Mouse (Mus musculus): ENCODE measurements around the gene Kmt5c. TPM values are rescaled to one million over a fixed set of nuclear protein-coding genes. Genes with fewer than 3 reads are reported as not detected.

Kmt5c gene
- polyA plus RNA-seq, 1 experiment from 2014 or later, result 64.3 TPM

GRCm38 (mm10) chr7:4749169-4749568, 9.3 kb downstream of the Kmt5c start:
- Histone ChIP-seq H3K27me3 (ENCODE audit: control insufficient read depth, insufficient read depth, low read length) (no peaks in the 10 kb centered on the region), H3K4me3 (ENCODE audit: low read depth, low read length) (no peak overlapping the region), H3K9me3 (ENCODE audit: control insufficient read depth, low read length) (no peaks in the 10 kb centered on the region), H3K27ac (ENCODE audit: low read depth, low read length) (no peak overlapping the region), H3K9ac (ENCODE audit: low read depth, low read length) (no peak overlapping the region), H3K4me2 (replicated peaks; ENCODE audit: low read depth, low read length) (no peak overlapping the region), H3K4me1 (replicated peaks; ENCODE audit: control insufficient read depth, insufficient read depth, low read length) (0 out of 2 replicates have a peak, but pooled peaks cover 5% of the 10 kb centered on the region), H3K36me3 (ENCODE audit: control insufficient read depth, insufficient read depth, low read length) (peaks cover 3% of the 10 kb centered on the region; the same call in 1 of the 2 replicates)
- 82% methylated on average over 2 of the region's 2 CpGs for WGBS
- ATAC-seq (ENCODE audit: low FRiP score) (no peak), DNase-seq (ENCODE audit: low spot score) (no peak)

- H3K4me1 ChIP-seq (replicated peaks; ENCODE audit: control insufficient read depth, insufficient read depth, low read length), result 0 out of 2 replicates have a peak, but pooled peaks cover 5% of the 10 kb centered on the region
- H3K27me3 ChIP-seq (ENCODE audit: control insufficient read depth, insufficient read depth, low read length), result no peaks in the 10 kb centered on the region
- H3K36me3 ChIP-seq (ENCODE audit: control insufficient read depth, insufficient read depth, low read length), result no peaks in the 10 kb centered on the region
- H3K4me2 ChIP-seq (replicated peaks; ENCODE audit: low read depth, low read length), result peak overlapping the region; percentile 29
- peak overlapping the region; percentile 5; the same call in 1 of the 2 replicates for H3K9ac ChIP-seq (ENCODE audit: low read depth, low read length)
- DNase-seq (ENCODE audit: low spot score), result peak; percentile 65
- no peak overlapping the region for H3K27ac ChIP-seq (ENCODE audit: low read depth, low read length)
- no peaks in the 10 kb centered on the region for H3K9me3 ChIP-seq (ENCODE audit: control insufficient read depth, low read length)
- peak; percentile 78 for ATAC-seq (ENCODE audit: low FRiP score)
- WGBS, result 4% methylated on average over 30 of the region's 30 CpGs
- H3K4me3 ChIP-seq (ENCODE audit: low read depth, low read length), result peak overlapping the region; percentile 24
These were observed 12.3 kb downstream of the Kmt5c start for GRCm38 (mm10) chr7:4751971-4752820.

GRCm38 (mm10) chr7:4752821-4753570, 13.1 kb downstream of the Kmt5c start, which contains the start of gene Cox6b2:
TSS of gene Cox6b2 (minus strand) at chr7:4753094.
- ATAC-seq (ENCODE audit: low FRiP score) (peak; percentile 97), DNase-seq (ENCODE audit: low spot score) (peak; percentile 88)
- H3K9ac ChIP-seq (ENCODE audit: low read depth, low read length), result peak within 1 kb of the TSS; percentile 5; the same call in 1 of the 2 replicates
- H3K9me3 ChIP-seq (ENCODE audit: control insufficient read depth, low read length), result no peaks in the 10 kb centered on the region
- H3K4me2 ChIP-seq (replicated peaks; ENCODE audit: low read depth, low read length), result peak within 1 kb of the TSS; percentile 29
- no peaks in the 10 kb centered on the region for H3K27me3 ChIP-seq (ENCODE audit: control insufficient read depth, insufficient read depth, low read length)
- no peak within 1 kb of the TSS for H3K27ac ChIP-seq (ENCODE audit: low read depth, low read length)
- no peaks in the 10 kb centered on the region for H3K36me3 ChIP-seq (ENCODE audit: control insufficient read depth, insufficient read depth, low read length)
- peak within 1 kb of the TSS; percentile 24 for H3K4me3 ChIP-seq (ENCODE audit: low read depth, low read length)
- WGBS, result 3% methylated on average over 24 of the region's 24 CpGs
- H3K4me1 ChIP-seq (replicated peaks; ENCODE audit: control insufficient read depth, insufficient read depth, low read length), result 0 out of 2 replicates have a peak, but pooled peaks cover 5% of the 10 kb centered on the region

- no peaks in the 10 kb centered on the region for H3K36me3 ChIP-seq (ENCODE audit: control insufficient read depth, insufficient read depth, low read length)
- ATAC-seq (ENCODE audit: low FRiP score), result no peak
- H3K4me1 ChIP-seq (replicated peaks; ENCODE audit: control insufficient read depth, insufficient read depth, low read length), result no peaks in the 10 kb centered on the region
- 52% methylated on average over 1 of the region's 1 CpGs for WGBS
- H3K27me3 ChIP-seq (ENCODE audit: control insufficient read depth, insufficient read depth, low read length), result no peaks in the 10 kb centered on the region
- DNase-seq (ENCODE audit: low spot score), result no peak
- no peak overlapping the region for H3K4me3 ChIP-seq (ENCODE audit: low read depth, low read length)
- H3K27ac ChIP-seq (ENCODE audit: low read depth, low read length), result no peak overlapping the region
- no peak overlapping the region for H3K4me2 ChIP-seq (replicated peaks; ENCODE audit: low read depth, low read length)
- H3K9me3 ChIP-seq (ENCODE audit: control insufficient read depth, low read length), result no peaks in the 10 kb centered on the region
- H3K9ac ChIP-seq (ENCODE audit: low read depth, low read length), result no peak overlapping the region
These were observed 19.8 kb downstream of the Kmt5c start for GRCm38 (mm10) chr7:4759670-4760069.

- Histone ChIP-seq H3K4me1 (replicated peaks; ENCODE audit: control insufficient read depth, insufficient read depth, low read length) (no peaks in the 10 kb centered on the region), H3K36me3 (ENCODE audit: control insufficient read depth, insufficient read depth, low read length) (no peaks in the 10 kb centered on the region), H3K9ac (ENCODE audit: low read depth, low read length) (no peak overlapping the region), H3K9me3 (ENCODE audit: control insufficient read depth, low read length) (no peaks in the 10 kb centered on the region), H3K4me3 (ENCODE audit: low read depth, low read length) (no peak overlapping the region), H3K27ac (ENCODE audit: low read depth, low read length) (no peak overlapping the region), H3K4me2 (replicated peaks; ENCODE audit: low read depth, low read length) (no peak overlapping the region), H3K27me3 (ENCODE audit: control insufficient read depth, insufficient read depth, low read length) (no peaks in the 10 kb centered on the region)
- 19% methylated on average over 4 of the region's 4 CpGs for WGBS
- ATAC-seq (ENCODE audit: low FRiP score), result no peak
- no peak for DNase-seq (ENCODE audit: low spot score)
These were observed 25.2 kb downstream of the Kmt5c start for GRCm38 (mm10) chr7:4764946-4765710.

- no peak within 1 kb of the TSS for H3K9ac ChIP-seq (ENCODE audit: low read depth, low read length)
- H3K9me3 ChIP-seq (ENCODE audit: control insufficient read depth, low read length), result no peaks in the 10 kb centered on the region
- no peak for ATAC-seq (ENCODE audit: low FRiP score)
- DNase-seq (ENCODE audit: low spot score), result no peak
- WGBS, result 81% methylated on average over 3 of the region's 5 CpGs
- no peaks in the 10 kb centered on the region for H3K4me1 ChIP-seq (replicated peaks; ENCODE audit: control insufficient read depth, insufficient read depth, low read length)
- no peak within 1 kb of the TSS for H3K4me2 ChIP-seq (replicated peaks; ENCODE audit: low read depth, low read length)
- H3K36me3 ChIP-seq (ENCODE audit: control insufficient read depth, insufficient read depth, low read length), result no peaks in the 10 kb centered on the region
- no peak within 1 kb of the TSS for H3K27ac ChIP-seq (ENCODE audit: low read depth, low read length)
- no peak within 1 kb of the TSS for H3K4me3 ChIP-seq (ENCODE audit: low read depth, low read length)
- H3K27me3 ChIP-seq (ENCODE audit: control insufficient read depth, insufficient read depth, low read length), result peaks cover 10% of the 10 kb centered on the region
These were observed 31.3 kb downstream of the Kmt5c start, which contains the start of gene Fam71e2 for GRCm38 (mm10) chr7:4771202-4771601. TSS of gene Fam71e2 (minus strand) at chr7:4771302.

GRCm38 (mm10) chr7:4776131-4776530, 36.2 kb downstream of the Kmt5c start:
- Histone ChIP-seq H3K4me2 (replicated peaks; ENCODE audit: low read depth, low read length) (no peak overlapping the region), H3K4me1 (replicated peaks; ENCODE audit: control insufficient read depth, insufficient read depth, low read length) (peaks cover 3% of the 10 kb centered on the region; the same call in 1 of the 2 replicates), H3K4me3 (ENCODE audit: low read depth, low read length) (no peak overlapping the region), H3K27ac (ENCODE audit: low read depth, low read length) (no peak overlapping the region), H3K36me3 (ENCODE audit: control insufficient read depth, insufficient read depth, low read length) (no peaks in the 10 kb centered on the region), H3K27me3 (ENCODE audit: control insufficient read depth, insufficient read depth, low read length) (peaks cover 40% of the 10 kb centered on the region), H3K9ac (ENCODE audit: low read depth, low read length) (no peak overlapping the region), H3K9me3 (ENCODE audit: control insufficient read depth, low read length) (no peaks in the 10 kb centered on the region)
- 55% methylated on average over 10 of the region's 10 CpGs for WGBS
- ATAC-seq (ENCODE audit: low FRiP score), result no peak
- DNase-seq (ENCODE audit: low spot score), result no peak
